Mouse (Mus musculus): ENCODE data around the gene Entpd7. TPM values are rescaled to one million over a fixed set of nuclear protein-coding genes. Genes with fewer than 3 reads are reported as not detected.

Entpd7 gene
- total and polyA plus RNA-seq, 2 experiments from 2014 or later: 6.9 to 8.2 TPM

DNA sequence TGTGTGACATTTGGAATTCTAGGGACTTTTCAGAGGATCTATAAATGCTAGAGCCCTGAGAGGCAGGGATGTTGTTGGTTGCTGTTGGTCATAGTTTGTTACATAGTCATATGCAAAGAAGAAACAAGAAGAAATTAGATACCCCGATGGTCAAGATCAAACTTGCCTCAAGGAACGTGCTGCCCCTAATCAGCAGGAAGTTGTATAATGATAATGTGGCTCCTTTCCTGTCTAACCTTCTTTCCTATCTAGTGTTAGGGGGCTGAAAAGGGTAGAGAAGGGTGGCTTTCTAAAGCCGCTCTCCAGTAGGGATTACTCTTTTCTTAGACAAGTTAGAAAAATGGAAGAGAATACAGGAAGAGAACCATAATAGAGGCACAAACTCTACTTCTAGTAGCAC, 56.3 kb downstream of the Entpd7 start:
- Histone ChIP-seq H3K27me3 (ENCODE audit: insufficient read depth, low read length) (no peaks in the 10 kb centered on the region), H3K4me2 (ENCODE audit: low read depth, low read length, poor library complexity, severe bottlenecking) (no peak overlapping the region), H3K36me3 (ENCODE audit: insufficient read depth, low read length) (peaks cover 49% of the 10 kb centered on the region), H3K4me1 (ENCODE audit: insufficient read depth, low read length) (no peaks in the 10 kb centered on the region), H3K27ac (ENCODE audit: low read depth, low read length) (no peak overlapping the region), H3K9ac (replicated peaks; ENCODE audit: low read length, poor library complexity, severe bottlenecking) (no peak overlapping the region), H3K9me3 (ENCODE audit: low read length) (no peaks in the 10 kb centered on the region), H3K4me3 (ENCODE audit: low read depth, low read length) (no peak overlapping the region)
- ATAC-seq (ENCODE audit: low FRiP score): no peak
- DNase-seq (ENCODE audit: low spot score): no peak
- 97% methylated on average over 3 of the region's 3 CpGs for WGBS
- TF ChIP-seq CTCF (IDR thresholded peaks at IDR 0.05): no peak

DNA sequence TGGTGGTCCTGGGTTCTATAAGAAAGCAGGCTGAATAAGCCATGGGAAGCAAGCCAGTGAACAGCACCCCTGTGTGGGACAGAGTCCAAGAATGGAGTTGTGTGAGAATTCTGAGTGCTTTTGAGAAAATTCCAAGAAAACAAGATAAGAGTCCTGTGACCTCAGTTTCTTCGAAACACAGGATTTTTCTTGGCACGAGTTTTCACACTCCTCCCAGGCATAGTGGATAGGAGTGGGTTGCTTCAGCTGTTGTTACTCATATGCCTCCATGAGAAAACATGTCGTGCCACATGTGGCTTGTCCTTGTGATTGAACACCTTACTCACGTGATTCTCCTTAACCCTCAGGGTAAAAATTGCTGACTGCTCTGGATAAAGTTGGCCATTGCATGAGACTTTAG, 58.4 kb downstream of the Entpd7 start:
- TF ChIP-seq CTCF (IDR thresholded peaks at IDR 0.05): no peak
- no peak overlapping the region for H3K9ac ChIP-seq (replicated peaks; ENCODE audit: low read length, poor library complexity, severe bottlenecking)
- no peaks in the 10 kb centered on the region for H3K9me3 ChIP-seq (ENCODE audit: low read length)
- WGBS: 95% methylated on average over 4 of the region's 4 CpGs
- H3K4me1 ChIP-seq (ENCODE audit: insufficient read depth, low read length): no peaks in the 10 kb centered on the region
- no peak overlapping the region for H3K4me3 ChIP-seq (ENCODE audit: low read depth, low read length)
- no peak overlapping the region for H3K4me2 ChIP-seq (ENCODE audit: low read depth, low read length, poor library complexity, severe bottlenecking)
- no peaks in the 10 kb centered on the region for H3K27me3 ChIP-seq (ENCODE audit: insufficient read depth, low read length)
- no peak overlapping the region for H3K27ac ChIP-seq (ENCODE audit: low read depth, low read length)
- DNase-seq (ENCODE audit: low spot score): no peak
- no peak for ATAC-seq (ENCODE audit: low FRiP score)
- H3K36me3 ChIP-seq (ENCODE audit: insufficient read depth, low read length): peaks cover 42% of the 10 kb centered on the region

DNA sequence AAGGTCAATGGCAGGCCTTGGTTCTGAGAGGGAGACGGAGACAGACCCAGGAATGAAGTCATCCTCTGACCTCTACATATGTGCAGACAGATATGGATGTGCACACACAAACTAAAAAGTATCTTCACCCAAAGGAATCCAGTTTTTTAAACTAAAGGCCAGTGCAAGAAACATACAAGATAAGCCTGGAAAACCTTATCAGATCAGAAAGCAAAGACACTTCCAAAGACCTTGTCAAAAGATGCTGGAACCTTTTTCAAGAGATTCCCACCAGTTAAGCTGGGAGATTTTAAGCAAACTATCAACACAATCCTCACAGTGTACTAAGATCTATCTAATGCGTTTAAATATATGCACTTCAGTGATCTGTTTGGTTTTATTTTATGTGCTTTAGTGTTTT, 60.5 kb downstream of the Entpd7 start:
- 95% methylated on average over 2 of the region's 2 CpGs for WGBS
- no peak overlapping the region for H3K27ac ChIP-seq (ENCODE audit: low read depth, low read length)
- ATAC-seq (ENCODE audit: low FRiP score) (no peak), DNase-seq (ENCODE audit: low spot score) (no peak)
- no peak overlapping the region for H3K4me3 ChIP-seq (ENCODE audit: low read depth, low read length)
- no peak overlapping the region for H3K4me2 ChIP-seq (ENCODE audit: low read depth, low read length, poor library complexity, severe bottlenecking)
- H3K9ac ChIP-seq (replicated peaks; ENCODE audit: low read length, poor library complexity, severe bottlenecking): no peak overlapping the region
- H3K36me3 ChIP-seq (ENCODE audit: insufficient read depth, low read length): peaks cover 28% of the 10 kb centered on the region
- no peak for TF ChIP-seq CTCF (IDR thresholded peaks at IDR 0.05)
- no peaks in the 10 kb centered on the region for H3K27me3 ChIP-seq (ENCODE audit: insufficient read depth, low read length)
- no peaks in the 10 kb centered on the region for H3K9me3 ChIP-seq (ENCODE audit: low read length)
- no peaks in the 10 kb centered on the region for H3K4me1 ChIP-seq (ENCODE audit: insufficient read depth, low read length)

DNA sequence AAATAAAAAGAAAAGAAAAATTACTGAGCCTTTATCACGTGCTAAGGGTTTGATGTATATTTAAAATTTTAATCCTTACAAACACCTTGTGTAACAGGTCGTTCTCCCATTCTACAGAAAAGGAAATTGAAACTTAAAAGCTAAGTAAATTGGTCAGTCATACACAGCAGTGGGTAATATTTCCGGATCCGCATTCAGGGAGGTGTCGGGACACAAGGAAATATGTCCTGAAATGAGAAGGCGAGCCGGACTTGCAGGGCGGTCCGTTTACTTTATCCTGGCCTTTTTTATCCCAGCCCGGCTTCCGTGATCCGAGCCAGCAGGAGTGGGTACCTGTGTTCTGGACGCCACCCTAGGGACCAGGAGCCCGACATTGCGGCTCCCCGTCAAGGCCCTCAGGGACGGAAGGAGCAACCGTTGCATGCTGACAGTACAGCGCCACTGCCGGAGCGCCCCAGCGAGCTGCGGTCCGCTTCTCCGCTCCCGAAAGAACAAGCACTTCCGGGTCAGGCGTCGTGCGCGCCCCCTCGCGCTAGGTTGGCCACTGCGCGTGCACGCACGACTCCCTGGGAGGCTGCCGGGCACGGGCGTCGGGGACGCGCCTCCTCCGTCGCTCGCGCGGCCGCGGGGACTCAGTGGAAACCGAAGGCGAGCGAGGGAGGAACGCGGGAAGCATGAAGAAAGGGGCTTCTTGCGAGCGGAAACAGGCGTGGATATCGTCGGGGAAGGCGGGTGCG, 63.2 kb downstream of the Entpd7 start, which contains the start of the genes Cutc and Cox15:
Gene Cutc, plus strand, starts transcription at position 508 of the 737 bp plus-strand sequence.
Gene Cox15, minus strand, starts transcription at position 512 of the 737 bp plus-strand sequence.
- Histone ChIP-seq H3K27me3 (ENCODE audit: insufficient read depth, low read length) (no peaks in the 10 kb centered on the region), H3K4me2 (ENCODE audit: low read depth, low read length, poor library complexity, severe bottlenecking) (peak within 1 kb of the TSS; percentile 44), H3K36me3 (ENCODE audit: insufficient read depth, low read length) (peaks cover 17% of the 10 kb centered on the region), H3K4me1 (ENCODE audit: insufficient read depth, low read length) (no peaks in the 10 kb centered on the region), H3K9ac (replicated peaks; ENCODE audit: low read length, poor library complexity, severe bottlenecking) (peak within 1 kb of the TSS; percentile 62), H3K9me3 (ENCODE audit: low read length) (no peaks in the 10 kb centered on the region), H3K27ac (ENCODE audit: low read depth, low read length) (peak within 1 kb of the TSS; percentile 92), H3K4me3 (ENCODE audit: low read depth, low read length) (peak within 1 kb of the TSS; percentile 58)
- DNase-seq (ENCODE audit: low spot score) (peak; percentile 98), ATAC-seq (ENCODE audit: low FRiP score) (peak; percentile 91)
- WGBS: under 1% methylated on average over 56 of the region's 62 CpGs
- peak; percentile 60 for TF ChIP-seq CTCF (IDR thresholded peaks at IDR 0.05)

DNA sequence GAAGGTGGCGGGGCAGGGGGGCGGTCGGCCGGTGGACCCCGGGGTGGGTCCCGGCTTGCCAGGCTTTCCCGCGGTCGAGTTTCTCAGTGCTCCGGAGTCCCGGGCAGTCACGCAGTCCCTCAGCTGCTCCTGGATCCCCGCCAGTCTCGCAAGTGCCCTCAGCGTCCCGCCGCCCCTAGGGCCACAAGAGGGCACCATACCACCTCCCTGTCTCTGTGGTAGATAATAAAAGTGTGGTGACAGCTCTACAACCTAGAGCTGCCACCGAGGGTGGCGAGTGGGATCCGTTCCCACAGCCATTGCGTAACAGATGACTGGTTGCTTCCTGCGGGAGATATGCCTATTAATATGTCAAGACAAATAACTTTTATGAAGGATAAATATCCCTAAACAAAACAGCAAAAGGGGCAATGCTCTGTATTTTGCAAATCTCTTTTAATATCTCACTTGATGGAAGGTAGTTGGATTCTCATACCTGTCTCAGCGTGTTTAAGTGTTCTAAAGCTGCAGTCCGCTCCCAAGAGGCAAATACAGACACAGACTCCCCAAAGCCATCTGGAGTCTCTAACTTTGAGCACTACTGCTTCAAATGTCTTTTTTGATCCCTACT, 63.9 kb downstream of the Entpd7 start:
- peak; percentile 81 for DNase-seq (ENCODE audit: low spot score)
- ATAC-seq (ENCODE audit: low FRiP score): peak; percentile 90
- no peaks in the 10 kb centered on the region for H3K27me3 ChIP-seq (ENCODE audit: insufficient read depth, low read length)
- 1% methylated on average over 23 of the region's 24 CpGs for WGBS
- peak overlapping the region; percentile 58 for H3K4me3 ChIP-seq (ENCODE audit: low read depth, low read length)
- peaks cover 11% of the 10 kb centered on the region for H3K36me3 ChIP-seq (ENCODE audit: insufficient read depth, low read length)
- H3K4me2 ChIP-seq (ENCODE audit: low read depth, low read length, poor library complexity, severe bottlenecking): peak overlapping the region; percentile 44
- peak overlapping the region; percentile 62 for H3K9ac ChIP-seq (replicated peaks; ENCODE audit: low read length, poor library complexity, severe bottlenecking)
- H3K9me3 ChIP-seq (ENCODE audit: low read length): no peaks in the 10 kb centered on the region
- peak overlapping the region; percentile 92 for H3K27ac ChIP-seq (ENCODE audit: low read depth, low read length)
- peak; percentile 79 for TF ChIP-seq CTCF (IDR thresholded peaks at IDR 0.05)
- no peaks in the 10 kb centered on the region for H3K4me1 ChIP-seq (ENCODE audit: insufficient read depth, low read length)

DNA sequence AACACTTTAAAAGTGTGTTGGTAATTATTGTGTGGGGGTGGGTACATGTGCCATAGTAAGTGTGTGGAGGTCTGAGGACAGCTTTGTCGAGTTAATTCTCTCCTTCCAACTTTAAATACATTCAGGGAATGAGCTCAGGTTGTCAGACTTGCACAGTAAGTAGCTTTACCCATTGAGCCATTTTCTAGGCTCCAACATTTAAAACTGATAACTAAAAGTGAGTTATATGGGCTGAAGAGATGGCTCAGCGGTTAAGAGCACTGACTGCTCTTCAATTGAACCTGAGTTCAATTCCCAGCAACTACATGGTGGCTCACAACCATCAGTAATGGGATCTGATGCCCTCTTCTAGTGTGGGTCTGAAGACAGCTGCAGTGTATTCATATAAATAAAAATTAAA, 64.8 kb downstream of the Entpd7 start:
- no peak for TF ChIP-seq CTCF (IDR thresholded peaks at IDR 0.05)
- Histone ChIP-seq H3K4me2 (ENCODE audit: low read depth, low read length, poor library complexity, severe bottlenecking) (no peak overlapping the region), H3K27ac (ENCODE audit: low read depth, low read length) (no peak overlapping the region), H3K9me3 (ENCODE audit: low read length) (no peaks in the 10 kb centered on the region), H3K9ac (replicated peaks; ENCODE audit: low read length, poor library complexity, severe bottlenecking) (no peak overlapping the region), H3K4me3 (ENCODE audit: low read depth, low read length) (no peak overlapping the region), H3K27me3 (ENCODE audit: insufficient read depth, low read length) (no peaks in the 10 kb centered on the region), H3K36me3 (ENCODE audit: insufficient read depth, low read length) (0 out of 2 replicates have a peak, but pooled peaks cover 3% of the 10 kb centered on the region), H3K4me1 (ENCODE audit: insufficient read depth, low read length) (no peaks in the 10 kb centered on the region)
- 78% methylated on average over 2 of the region's 2 CpGs for WGBS
- DNase-seq (ENCODE audit: low spot score): no peak
- ATAC-seq (ENCODE audit: low FRiP score): no peak

Measured in midbrain, postnatal 0 days (tissue).